Comparison of ENCODE assay signal across 23 mouse cellular contexts in genomic region chrX:110764080-110764479, GRCm38 (mm10). TPM values are rescaled to one million over a fixed set of nuclear protein-coding genes. Genes with fewer than 3 reads are reported as not detected.
"Had no signal": no experiment of that assay in that cellular context is flagged by ENCODE, and none has a peak within 500 bp of the region (broad histone marks: within the 10 kb centered on the region; RNA-seq: fewer than 3 reads in every experiment).

No protein-coding gene starts in this region.

- H3K9ac ChIP-seq: kidney, embryonic 15.5 days; limb, embryonic 13.5 days; liver, embryonic 14.5 days; liver, postnatal 0 days; lung, embryonic 14.5 days; midbrain, embryonic 12.5 days; midbrain, embryonic 15.5 days; neural tube, embryonic 12.5 days; neural tube, embryonic 15.5 days had no signal

- ATAC-seq: liver, postnatal 0 days; lung, postnatal 0 days; midbrain, embryonic 15.5 days had no signal

- DNase-seq: kidney, postnatal 10 days; kidney, postnatal 36 days; layer of hippocampus, adult 9-11 months; liver; liver, postnatal 0 days; lung, embryonic 14.5 days; right cerebral cortex, adult 18-20 months; right cerebral cortex, postnatal 14 days; right cerebral cortex, postnatal 4 days; thymus, postnatal 25 days had no signal

- H3K4me1 ChIP-seq: kidney, embryonic 15.5 days; limb, embryonic 10.5 days; limb, embryonic 13.5 days; midbrain, embryonic 12.5 days; midbrain, embryonic 15.5 days; neural tube, embryonic 12.5 days; neural tube, embryonic 15.5 days had no signal

- H3K4me3 ChIP-seq: kidney, embryonic 15.5 days; limb, embryonic 10.5 days; limb, embryonic 13.5 days; midbrain, embryonic 12.5 days; midbrain, embryonic 15.5 days; neural tube, embryonic 12.5 days; neural tube, embryonic 15.5 days had no signal

- H3K27ac ChIP-seq: kidney, embryonic 15.5 days; limb, embryonic 10.5 days; limb, embryonic 13.5 days; liver, embryonic 14.5 days; macrophage; midbrain, embryonic 12.5 days; midbrain, embryonic 15.5 days; neural tube, embryonic 12.5 days; neural tube, embryonic 15.5 days; stomach, postnatal 0 days had no signal

- H3K27me3 ChIP-seq: kidney, embryonic 15.5 days; limb, embryonic 13.5 days; midbrain, embryonic 12.5 days; midbrain, embryonic 15.5 days; neural tube, embryonic 12.5 days; neural tube, embryonic 15.5 days had no signal

- H3K9me3 ChIP-seq: kidney, embryonic 15.5 days; limb, embryonic 10.5 days; limb, embryonic 13.5 days; midbrain, embryonic 12.5 days; midbrain, embryonic 15.5 days; neural tube, embryonic 12.5 days; neural tube, embryonic 15.5 days had no signal

- H3K36me3 ChIP-seq: kidney, embryonic 15.5 days; limb, embryonic 10.5 days; limb, embryonic 13.5 days; midbrain, embryonic 12.5 days; midbrain, embryonic 15.5 days; neural tube, embryonic 12.5 days; neural tube, embryonic 15.5 days had no signal

RNA-seq across cellular contexts. Expression of gene Pou3f4, which starts 50.0 kb away (rescaled TPM):
- total RNA-seq: megakaryocyte, adult 5-6 weeks had no signal
- polyA plus RNA-seq: liver, embryonic 14.5 days; liver, postnatal 0 days; lung, embryonic 14.5 days; lung, postnatal 0 days; macrophage; thymus, postnatal 0 days had no signal
